Mouse (Mus musculus) ovary, postnatal 36 days (tissue): ENCODE results near the gene Zfyve9.
"Not testable (repeated sequence)": the region's sequence is repeated elsewhere in the genome, so short reads cannot be mapped to it uniquely, and the experiment has no call there.

Experiments
- DNase-seq: peaks from one replicate; pipeline ENCODE4 v3.0.0; 2022; ENCODE audit warnings: low spot score, mixed read lengths

The Zfyve9 gene

DNA sequence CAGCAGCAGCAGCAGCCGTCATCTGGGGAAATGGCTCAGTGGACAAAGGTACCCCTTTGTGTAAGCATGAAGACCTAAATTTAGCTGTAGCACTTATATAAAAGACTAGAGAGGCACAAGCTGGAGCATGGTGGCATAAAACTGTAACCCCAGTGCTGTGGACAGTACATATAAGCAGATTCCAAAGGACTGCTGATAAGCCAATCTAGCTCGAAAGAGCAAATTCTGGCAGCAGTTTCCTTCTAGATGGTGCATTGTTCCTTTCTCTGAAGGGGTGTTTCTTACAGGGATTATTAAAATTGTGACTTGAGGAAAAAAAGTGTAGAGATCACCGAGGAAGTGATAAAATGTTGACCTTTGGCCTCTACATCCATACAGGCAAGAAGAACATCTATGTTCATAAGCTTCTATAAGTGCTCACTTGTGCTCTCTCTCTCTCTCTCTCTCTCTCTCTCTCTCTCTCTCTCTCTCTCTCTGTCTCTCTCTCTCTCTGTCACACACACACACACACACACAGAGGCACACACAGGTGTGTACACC is 59.3 kb downstream of the Zfyve9 start:
- DNase-seq = no peak

DNA sequence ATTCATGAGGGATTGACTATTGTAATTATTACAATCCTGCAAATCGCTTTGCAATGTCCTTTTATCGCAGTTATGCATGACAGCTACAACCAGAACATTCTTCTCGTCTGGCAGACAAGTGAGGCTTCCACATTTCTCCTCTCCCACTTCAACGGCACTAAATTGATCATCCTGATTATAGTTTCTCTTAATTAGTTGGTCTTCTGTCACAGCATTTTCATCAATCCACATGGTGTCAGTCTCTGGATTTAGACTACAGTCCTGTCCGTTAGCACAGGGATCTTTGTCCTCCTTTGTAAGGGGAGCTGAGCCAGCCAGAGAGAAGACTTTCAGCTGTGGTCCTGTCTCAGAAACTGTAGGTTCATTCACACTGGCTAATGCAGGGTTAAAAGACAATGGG is 61.2 kb downstream of the Zfyve9 start, which contains the start of gene 3110021N24Rik:
Gene 3110021N24Rik, plus strand, starts transcription at position 301 of the 400 bp plus-strand sequence.
- DNase-seq = no peak

DNA sequence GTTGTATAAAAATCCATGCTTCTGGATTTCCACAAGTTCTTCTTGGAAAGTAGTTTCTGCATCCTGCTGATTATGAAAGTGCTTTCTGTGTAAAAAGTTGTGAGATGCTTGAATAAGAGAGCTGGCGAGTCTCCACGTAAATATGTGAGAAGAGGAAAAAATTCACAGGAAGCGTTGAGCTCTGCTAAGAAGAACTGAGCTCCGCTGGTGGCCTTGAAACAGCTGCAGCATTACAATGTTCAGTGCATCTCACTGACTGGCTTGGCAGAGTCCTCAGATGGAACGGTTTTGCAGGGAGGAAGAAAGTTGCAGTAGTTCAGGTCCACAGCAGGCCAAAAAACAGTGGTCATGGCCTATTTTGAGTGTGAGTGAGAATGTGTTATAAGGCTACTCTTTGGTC is 72.4 kb downstream of the Zfyve9 start:
- DNase-seq = no peak

DNA sequence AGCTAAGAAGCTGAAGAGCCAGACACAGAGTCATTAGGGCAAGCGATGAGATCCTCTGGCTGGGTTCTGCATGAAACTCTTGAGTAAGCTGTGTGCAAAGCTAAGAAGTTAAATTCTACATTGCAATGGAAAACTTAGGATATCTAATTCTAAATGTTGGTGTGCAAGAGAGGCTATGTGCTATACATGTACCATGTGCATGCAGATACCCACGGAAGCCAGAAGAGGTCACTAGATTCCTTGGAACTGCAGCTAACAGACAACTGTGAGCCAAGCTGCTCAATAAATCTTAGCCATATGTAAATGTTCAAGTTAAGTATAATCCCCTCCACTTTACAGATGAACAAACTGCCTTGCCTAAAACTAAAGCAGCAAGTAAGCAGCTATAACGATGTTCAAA is 83.7 kb downstream of the Zfyve9 start:
- peak; percentile 4 for DNase-seq

DNA sequence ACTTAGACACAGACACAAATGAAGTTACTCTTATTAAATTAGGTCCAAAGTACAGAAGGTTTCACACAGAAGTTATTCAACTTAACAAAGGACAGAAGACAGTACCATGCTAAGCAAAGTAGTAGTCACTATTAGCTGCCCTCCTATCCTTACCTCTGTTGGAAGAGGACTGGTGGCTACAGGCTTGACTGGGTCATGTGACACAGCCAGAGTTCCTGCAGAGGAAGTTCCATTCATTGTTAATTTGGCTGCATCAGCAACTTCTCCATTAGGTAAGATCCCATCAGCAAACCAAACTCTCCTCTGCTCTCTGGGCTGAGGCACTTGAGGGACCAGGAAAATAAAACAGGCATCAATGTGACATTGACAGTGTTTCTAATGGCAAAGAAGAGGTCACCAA is 89.1 kb downstream of the Zfyve9 start:
- no peak for DNase-seq

DNA sequence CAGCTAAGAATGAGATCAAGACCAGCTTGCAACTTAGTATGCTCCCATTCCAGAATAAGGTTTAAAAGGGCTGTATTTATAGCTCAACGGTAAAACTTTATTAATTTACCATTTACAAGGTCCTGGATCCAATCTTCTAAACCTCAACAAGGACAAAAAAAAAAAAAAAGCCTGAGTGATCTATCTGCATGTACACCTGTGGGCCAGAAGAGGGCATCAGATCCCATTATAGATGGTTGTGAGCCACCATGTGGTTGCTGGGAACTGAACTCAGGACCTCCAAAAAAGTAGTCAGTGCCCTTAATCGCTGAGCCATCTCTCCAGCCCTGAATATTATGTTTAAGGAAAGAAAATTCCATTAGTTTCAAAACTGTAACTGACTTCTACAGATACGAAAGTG is 90.1 kb downstream of the Zfyve9 start:
- no peak for DNase-seq

DNA sequence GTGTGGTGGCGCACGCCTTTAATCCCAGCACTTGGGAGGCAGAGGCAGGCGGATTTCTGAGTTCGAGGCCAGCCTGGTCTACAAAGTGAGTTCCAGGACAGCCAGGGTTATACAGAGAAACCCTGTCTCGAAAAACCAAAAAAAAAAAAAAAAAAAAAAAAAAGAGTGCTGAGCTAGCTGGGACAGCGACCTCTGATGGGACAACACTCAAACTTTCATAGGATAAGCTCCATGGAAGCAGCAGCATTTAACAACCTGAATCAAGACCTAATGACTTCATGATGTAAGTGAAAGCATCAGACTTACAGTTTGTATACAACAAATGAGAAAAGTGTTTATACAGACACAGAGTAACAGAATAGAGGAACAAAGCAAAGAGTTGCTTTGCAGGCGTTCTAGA is 93.5 kb downstream of the Zfyve9 start:
- DNase-seq = not testable (repeated sequence)

DNA sequence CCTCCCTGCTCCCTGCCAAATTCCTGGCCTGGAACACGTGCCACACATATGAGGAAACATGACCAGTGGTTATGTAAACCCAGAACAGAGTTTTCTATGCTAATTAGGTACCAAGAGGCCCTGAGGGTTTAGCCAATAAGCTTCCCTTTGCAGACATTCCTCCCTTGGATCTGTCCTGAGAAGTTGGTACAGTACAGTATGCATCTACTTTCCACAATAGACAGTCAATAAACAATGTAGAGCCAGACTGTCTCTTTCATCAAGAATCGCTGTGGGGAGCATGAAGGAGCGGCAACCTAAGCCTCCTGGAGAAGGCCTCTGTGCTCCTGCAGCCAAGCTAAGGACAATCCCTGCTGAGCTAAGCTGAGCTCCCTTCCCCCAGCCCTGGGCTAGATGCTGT is 94.4 kb downstream of the Zfyve9 start:
- DNase-seq = no peak

DNA sequence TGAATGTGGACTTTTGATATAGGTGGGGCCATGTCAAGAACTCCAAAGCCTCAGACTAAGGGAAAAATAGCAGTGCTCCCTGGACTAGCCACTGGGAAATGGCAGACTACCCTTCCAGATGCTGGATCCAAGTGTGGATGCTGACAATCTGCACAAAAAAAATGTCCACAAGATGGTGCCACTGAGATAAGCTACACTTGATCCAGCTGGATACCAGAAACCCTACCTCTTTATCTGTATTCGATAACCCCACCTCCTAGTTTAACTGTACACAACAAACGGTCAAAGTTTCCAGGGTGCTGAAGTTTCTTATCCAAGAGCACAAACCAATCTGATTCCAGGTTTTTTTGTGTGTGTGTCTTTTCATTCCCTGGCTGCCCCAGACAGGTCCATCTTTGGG is 116.2 kb downstream of the Zfyve9 start:
- no peak for DNase-seq

DNA sequence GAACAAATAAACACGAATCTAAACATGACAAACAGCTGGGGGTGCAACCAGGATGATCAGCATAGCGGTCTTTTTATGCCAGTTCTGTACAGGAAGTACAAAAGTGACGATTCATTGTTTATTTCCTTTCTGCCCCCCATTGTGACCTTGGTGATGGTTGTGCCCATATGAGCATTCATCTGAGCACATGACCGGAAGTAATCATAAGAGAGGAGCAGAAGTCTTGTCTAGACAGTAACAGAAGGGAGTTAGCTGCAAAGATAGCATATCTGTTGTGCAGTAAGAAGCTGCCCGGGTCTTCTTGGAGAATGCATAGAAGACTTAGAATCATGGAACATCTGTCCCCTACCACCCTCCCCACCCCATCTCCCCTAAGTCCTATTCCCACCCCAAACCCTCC is 141.8 kb downstream of the Zfyve9 start:
- DNase-seq = no peak

DNA sequence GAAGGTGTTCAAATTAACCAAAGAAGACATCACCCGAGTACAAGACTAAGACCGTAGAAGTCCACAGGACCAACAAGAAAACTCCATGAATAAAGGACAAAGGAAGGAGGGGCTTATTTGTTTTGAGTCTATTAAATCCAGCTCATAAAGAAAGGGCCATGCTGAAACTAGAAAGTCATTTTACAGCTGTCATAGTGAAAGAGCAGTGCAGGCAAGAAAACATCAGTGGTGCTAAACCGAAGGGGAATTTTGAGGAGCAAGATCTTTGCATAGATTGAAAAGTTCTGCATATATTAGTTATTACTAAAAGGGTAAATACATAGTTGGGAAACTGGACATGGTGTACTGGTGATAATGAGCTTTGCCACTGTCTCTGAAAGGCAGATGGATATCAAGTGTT is 142.9 kb downstream of the Zfyve9 start:
- DNase-seq = no peak

DNA sequence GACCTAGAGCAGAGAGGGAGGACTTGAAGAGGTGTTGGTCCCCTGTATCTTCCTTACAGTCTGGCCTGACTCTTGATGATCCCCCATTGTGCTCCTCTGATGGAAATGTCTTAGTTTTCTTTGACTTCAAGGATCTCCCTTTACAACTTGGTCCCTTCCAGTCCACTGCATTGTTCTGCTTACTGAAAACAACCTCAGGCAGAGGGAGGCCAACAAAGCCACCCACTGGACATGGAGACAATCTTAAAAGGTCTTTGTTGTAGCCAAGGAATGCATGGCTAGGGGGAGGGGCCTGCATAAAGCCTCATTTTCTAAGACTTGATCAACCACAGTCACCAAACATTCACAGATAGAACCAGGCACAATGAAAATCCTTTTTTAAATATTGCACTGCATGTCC is 145.5 kb downstream of the Zfyve9 start:
- no peak for DNase-seq

DNA sequence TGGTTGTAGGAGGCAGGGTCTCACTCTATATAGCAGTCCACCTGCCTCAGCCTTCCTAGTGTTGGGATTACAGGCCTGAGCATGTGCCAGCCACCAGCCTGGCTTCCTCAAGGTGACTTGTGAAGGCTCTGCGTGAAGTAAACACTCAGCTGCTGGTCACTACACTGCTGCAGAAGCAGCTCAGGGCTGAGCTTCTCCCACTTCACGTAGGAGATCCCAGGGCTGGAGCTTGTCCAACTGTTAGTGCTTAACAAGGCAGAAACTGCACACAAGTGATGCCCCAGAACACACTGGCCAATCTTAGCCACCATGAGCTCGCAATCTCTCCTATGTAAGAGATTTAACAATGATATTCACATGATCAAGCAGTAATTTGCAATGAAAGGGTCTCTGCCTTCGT is 145.9 kb downstream of the Zfyve9 start:
- DNase-seq = no peak

DNA sequence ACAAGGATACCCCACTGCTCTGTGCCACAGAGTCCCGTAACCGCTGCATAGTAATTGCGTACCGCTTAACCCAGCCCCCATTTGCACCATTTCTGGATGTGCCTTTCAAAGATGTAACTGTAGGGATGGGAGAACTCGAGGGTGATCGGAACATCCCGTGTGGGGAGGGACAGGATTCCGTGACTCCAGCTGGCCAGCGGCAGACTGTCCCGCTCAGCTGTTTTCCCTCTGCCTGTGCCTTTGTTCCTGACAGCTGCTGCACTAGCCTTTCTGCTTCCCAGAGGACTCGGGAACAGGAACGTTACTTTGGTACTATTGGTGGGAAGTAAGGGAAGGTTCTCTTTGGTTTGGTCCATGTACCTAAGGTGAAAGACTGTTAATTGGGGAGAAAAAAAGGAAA is 146.9 kb downstream of the Zfyve9 start:
- DNase-seq = no peak

DNA sequence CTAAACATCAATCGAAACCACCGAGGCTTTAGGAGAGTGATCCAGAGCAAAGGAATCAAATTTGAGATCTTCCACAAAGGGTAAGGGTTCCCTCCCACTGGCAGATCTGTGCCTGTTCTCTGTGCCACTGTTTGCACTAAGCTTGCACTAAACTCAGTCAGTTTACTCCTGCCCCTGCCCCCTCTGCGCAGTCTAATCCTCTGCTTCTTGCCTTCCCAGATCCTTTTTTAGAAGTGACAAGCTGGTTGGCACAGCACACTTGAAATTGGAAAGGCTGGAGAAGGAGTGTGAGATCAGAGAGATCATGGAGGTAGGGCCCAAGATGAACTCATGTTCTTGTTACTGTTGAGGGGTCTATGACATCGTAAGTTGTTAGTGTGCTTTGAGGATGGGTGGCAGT is 149.0 kb downstream of the Zfyve9 start:
- no peak for DNase-seq

DNA sequence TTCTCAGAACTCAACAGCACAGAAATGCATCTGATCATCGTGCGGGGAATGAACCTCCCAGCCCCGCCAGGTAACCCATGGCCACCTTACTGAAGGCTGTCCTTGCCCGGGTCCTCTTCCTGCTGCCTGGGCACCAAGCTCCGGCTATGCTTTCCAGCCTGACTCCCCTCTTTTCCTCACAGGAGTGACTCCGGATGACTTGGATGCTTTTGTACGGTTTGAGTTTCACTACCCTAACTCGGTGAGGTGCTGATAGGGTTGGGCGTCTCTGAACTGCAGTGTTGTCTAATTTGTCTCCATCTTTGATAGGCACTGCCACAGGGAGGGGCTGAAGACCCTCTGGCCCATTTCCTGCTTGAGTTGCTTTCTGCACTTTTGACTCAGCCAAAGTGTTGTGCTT is 150.5 kb downstream of the Zfyve9 start:
- no peak for DNase-seq

DNA sequence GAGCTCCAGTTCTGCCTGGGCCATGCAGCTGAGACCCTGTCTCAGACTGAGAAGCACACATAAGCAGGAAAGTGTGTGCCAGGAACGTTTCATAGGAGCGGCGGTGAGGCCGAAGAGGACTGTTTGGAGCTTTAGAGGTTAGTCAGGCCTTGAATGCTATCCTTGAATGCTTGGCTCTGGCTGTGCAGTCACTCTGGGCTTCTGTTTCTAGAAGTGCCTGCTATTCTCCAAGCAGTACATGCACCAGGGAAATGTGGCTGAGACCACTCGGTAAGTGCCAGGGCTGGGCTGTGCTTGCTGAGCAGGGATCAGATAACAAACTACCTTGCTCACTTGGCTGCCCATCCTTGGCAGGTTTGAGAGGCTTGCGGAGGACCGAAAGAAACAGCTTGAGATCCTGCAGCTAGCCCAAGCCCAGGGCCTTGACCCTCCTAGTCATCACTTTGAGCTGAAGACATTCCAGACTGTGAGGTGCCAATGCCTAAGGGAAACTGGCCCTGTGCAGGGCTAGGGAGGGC is 151.2 kb downstream of the Zfyve9 start:
- DNase-seq = no peak

DNA sequence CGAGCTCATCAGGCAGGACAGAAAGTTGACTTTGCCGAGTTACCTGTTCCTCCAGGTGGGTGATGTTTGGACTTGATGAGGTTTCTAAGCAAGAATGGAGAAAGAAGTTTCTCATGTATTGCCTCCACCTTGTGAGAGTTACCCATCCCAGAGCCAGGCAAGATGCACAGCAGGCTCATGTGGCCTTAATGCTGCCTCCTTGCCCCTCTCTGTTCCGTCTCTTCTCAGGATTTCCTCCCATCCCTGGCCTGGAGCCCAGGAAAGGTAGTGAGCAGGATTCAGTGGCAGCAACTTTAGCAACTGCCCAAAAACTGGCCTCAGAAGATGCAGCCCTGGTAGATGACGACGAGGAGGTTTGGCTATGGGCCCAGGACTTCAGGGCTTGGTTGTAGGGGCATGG is 153.5 kb downstream of the Zfyve9 start:
- no peak for DNase-seq

DNA sequence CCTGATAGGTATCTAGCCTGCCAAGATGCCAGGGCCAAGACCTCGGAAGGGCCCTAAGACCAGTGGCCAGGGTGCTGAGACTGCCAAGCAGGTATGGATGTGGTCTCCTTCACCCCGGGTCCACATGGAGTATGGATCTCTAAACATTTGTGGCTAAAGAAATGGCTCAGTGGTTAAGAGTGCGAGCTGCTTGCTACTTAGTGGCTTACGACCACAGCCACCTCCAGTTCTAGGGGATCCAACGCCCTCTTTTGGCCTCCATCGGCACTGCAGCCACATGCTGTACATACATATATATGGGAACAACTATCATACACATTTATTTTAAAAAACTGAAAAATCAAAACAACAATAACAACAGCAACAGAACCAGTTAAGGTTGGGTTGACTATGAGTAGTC is 159.1 kb downstream of the Zfyve9 start:
- no peak for DNase-seq

DNA sequence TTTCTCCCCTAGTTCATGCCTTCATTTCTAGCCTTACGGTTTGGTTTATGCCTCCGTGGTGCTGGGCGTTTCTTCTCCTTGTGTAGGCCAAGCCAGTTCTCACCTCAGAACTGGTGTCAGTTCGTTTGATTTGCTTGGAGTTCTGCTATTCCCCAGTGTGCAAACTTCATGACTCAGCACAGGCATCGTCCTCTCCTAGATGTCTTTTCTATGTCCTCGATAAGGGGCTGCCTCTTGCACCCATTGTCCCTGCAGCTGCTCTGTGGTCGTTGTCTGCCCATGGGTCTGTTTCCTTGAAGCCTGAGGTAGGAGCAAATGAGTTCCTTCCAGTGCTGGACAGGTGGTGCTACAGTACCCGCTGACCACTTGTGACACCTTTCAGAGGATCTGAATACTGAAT is 160.1 kb downstream of the Zfyve9 start:
- no peak for DNase-seq

DNA sequence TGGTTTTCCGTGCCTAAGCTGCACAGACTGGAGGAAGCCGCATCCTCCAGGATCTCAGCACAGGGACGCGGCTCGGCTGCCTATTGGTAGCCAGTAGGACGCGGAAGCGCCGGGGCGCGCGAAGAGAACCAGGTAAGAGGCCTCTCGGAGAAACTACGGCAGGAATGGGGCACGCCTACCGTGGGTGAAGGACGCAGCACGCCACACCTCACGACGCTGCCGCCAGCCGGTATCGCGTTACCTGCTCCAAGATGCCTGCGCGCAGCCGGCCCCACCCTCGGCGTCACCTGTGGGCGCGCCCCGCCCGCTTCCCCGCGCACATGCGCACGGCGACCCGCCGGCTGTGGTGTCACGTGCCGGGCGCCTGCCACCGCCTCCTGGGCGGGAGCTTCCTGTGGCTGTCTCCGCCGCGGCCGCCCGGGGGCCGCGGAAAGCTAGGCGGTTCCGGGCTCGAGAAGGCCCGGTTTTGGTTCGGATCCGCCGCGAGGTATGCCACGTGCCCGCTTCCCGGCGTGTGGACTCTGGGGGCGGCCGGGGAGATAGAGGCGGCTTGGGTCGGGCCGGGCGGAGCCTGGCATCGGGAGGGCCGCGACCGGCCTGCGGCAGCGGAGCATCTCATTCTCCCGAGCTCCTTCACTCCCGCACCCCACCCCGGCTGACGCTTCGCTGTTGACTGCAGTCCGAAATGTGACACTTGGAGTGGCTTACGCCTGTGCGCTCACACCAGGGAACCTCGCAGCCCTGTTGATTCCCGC is 160.8 kb downstream of the Zfyve9 start, which contains the start of gene Cc2d1b:
Gene Cc2d1b, plus strand, starts transcription at position 354 of the 755 bp plus-strand sequence.
- peak; percentile 90 for DNase-seq

DNA sequence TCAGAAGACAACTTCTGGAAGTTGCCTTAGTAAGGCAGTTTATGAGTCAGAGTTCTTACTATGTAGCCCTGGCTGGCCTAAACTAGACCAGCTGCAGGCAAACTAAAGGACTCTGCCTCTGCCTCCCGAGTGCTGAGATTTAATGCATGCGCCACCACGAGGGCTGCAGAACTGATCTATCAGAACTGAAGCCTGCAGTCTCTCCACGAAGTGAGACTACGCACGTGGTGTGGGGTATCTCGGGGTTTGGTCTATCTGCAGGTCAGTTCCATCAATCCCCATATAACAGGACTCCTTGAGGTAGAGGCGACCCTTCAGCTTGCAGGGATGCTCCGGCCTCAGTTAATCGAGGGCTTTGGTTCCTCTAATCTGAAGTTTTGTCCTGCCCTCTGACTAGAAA is 161.4 kb downstream of the Zfyve9 start:
- peak; percentile 26 for DNase-seq

DNA sequence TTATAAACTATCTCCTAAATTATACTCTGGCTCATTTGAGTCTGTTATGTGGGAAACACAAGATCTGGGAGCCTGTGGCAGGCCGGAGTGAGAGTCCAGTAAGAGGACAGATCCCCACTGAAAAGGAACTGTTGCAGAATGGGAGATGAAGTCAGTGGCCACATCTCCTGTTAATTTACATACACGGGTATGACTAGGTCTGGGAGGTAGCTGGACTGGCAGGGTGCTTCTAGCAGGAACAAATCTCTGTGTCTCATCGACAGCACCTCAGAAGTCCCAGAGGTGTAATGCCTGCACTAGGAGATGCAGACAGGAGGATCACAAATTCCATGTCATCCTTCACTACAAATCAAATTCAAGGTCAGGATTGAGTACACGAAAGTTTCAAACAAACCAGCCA is 162.0 kb downstream of the Zfyve9 start:
- DNase-seq = no peak

DNA sequence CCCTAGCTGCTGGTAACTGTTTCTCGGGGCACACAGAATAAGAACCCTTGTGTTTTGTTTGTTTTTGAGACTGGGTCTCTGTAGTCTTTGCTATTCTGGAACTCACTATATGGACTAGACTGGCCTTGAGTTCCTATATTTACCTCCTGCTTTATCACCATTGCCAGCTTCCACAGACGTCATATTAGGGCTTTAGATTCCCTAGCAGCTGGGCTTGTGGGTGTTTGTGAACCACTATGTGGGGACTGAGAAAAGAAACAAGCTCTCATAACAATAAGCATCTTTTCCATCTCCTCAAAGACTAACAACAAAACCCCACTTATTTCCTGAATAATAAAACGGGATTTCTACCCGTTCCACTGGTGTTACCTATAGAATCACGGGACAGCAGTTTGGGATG is 169.7 kb downstream of the Zfyve9 start:
- DNase-seq = no peak
